Mouse (Mus musculus) mesoderm, embryonic 11.5 days (tissue): ENCODE data around the gene Hist1h3b.
A peak's percentile ranks its signal among the peaks of the same experiment; 100 is the strongest.
"Not testable (repeated sequence)": the region's sequence is repeated elsewhere in the genome, so short reads cannot be mapped to it uniquely, and the experiment has no call there.

Source experiments
- DNase-seq: peaks from one replicate; pipeline ENCODE4 v3.0.0-alpha.2; 2012; ENCODE audit warnings: low read depth, low spot score

Gene Hist1h3b

DNA sequence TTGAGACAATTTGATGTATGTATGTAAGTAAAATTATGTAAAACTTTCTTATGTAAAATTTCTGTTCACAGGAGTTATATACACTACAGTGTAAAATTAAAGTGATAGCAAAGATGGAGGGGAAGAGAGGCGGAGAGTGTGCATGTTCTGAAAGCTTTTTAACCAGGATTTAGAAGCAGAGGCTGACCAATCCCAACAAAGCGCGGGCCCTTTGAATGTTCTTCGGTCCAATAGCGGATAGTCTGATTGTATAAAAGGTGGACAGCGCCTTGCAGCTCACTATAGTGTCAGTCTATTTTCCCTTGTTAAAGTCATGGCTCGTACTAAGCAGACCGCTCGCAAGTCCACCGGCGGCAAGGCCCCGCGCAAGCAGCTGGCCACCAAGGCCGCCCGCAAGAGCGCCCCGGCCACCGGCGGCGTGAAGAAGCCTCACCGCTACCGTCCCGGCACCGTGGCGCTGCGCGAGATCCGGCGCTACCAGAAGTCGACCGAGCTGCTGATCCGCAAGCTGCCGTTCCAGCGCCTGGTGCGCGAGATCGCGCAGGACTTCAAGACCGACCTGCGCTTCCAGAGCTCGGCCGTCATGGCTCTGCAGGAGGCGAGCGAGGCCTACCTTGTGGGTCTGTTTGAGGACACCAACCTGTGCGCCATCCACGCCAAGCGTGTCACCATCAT lies at the start of gene Hist1h3b:
TSS of gene Hist1h3b (plus strand) at position 201 of the 675 bp plus-strand sequence.
- peak; percentile 94 for DNase-seq

DNA sequence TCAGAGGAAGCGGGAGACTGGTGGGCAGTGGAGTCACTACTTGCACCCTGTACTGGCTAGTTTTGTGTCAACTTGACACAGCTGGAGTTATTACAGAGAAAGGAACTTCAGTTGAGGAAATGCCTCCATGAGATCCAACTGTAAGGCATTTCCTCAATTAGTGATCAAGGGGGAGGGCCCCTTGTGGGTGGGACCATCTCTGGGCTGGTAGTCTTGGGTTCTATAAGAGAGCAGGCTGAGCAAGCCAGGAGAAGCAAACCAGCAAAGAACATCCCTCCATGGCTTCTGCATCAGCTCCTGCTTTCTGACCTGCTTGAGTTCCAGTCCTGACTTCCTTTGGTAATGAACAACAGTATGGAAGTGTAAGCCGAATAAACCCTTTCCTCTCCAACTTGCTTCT lies 49.3 kb upstream of the Hist1h3b start:
- not testable (repeated sequence) for DNase-seq

DNA sequence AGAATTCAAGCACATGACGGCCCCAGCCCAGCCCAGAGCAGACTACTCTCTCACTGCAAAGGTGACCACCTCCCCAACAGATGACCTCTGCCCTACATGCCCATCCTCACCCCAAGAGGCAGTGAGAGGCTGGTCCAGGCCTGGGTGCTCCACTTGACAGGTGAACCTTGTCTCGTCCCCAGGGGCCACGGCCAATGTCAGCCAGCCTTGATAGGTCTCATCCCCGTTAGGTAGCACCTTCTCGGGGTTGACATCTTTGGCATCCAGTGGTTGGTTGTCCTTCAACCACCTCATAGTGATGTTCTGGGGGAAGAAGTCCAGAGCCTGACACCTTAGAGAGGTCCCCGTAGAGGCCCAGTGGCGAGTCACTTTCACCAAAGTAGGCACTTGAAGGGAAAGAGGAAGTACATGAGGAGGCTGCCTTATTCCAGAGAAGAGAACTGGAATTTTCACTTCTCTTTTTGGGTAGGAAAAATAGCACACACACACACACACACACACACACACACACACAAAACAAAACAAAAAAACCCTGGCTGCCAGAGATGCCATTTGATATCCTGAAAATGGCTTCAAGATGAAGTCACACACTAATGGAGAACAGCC lies 46.2 kb upstream of the Hist1h3b start:
- no peak for DNase-seq

DNA sequence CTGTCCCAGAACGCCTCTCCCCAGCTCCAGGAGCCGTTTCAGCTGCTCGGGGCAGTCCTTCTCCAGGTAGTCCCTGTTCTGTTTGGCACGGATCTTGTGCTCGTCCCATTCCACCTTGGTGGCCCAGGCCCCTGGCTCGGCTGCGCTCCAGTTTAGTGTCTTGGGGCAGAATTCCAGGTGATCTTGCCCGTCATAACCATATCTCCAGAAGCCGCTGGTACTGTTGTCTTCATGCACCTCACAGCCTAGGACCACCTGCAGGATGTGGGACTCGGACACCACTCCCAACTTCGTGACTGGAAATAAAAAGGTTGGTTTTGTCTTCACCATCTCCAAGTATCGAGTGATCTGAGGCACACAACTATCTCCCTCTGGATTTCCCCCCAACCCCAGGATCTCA lies 45.3 kb upstream of the Hist1h3b start:
- no peak for DNase-seq

DNA sequence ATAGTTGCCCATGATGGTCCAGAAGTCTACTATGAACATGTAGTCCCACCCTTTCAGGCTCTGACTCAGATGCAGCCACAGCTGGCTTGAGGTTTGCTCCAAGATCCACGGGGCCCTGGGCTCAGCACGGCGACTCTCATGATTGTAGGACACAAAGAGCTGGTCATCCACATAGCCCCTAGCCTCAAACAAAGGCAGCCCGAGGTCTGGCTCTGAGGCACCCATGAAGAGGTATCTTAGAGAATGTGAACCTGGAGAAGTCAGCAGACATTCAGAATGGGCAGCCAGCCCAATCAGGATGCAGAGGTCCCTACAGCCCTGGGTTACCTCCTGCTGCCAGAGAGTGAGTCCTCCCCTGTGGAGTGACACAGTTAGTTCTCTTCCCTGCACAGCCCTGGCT lies 44.0 kb upstream of the Hist1h3b start:
- DNase-seq = no peak

DNA sequence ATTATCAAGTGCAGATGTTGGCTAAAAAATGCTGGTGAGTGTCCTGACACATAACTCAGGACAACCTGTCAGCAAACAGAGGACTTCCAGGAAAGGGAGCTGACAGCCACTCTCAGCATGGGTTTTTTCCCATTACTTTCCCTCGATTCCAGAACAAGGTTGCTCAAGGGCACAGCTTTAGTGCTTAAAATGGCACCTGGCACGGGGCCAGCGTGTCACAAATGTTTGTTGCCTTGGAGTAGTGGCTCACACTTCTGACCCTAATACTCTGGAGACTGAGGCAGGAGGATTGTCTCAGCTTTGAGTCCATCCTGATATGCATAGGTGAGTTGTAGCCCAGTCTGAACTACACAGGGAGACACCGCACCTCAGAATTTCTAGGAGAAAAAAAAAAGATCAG lies 43.4 kb upstream of the Hist1h3b start:
- no peak for DNase-seq

DNA sequence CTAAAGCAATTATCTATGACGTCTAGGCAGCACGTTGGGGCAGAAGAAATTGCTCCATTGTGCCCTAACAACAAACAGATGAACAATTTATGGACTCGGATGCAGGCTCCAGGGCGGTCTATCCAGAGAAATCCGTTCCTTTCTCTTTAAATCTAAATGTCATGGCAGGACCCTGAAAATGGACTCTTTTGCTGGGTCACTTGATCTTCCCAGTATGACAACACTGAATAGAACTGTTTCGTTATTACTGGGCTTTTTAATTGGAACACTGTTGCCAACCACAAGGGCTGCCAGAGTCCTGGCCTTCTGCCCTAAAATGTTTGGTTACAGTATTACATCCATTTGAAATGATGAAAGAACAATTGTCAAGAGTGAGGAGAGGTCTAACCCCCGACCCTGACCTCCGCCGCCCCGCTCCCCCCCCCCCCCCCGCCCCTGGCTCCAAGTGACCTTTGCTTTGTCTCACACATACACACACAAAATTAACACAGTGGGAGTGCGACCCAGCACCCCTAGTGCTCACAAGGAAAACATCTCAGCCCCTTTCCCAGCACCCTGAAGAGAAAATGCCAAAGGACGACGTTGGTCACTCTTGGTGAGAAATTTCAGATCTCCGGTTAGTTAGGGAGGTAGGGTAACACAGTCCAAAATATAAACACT lies 42.2 kb upstream of the Hist1h3b start:
- peak; percentile 13 for DNase-seq

DNA sequence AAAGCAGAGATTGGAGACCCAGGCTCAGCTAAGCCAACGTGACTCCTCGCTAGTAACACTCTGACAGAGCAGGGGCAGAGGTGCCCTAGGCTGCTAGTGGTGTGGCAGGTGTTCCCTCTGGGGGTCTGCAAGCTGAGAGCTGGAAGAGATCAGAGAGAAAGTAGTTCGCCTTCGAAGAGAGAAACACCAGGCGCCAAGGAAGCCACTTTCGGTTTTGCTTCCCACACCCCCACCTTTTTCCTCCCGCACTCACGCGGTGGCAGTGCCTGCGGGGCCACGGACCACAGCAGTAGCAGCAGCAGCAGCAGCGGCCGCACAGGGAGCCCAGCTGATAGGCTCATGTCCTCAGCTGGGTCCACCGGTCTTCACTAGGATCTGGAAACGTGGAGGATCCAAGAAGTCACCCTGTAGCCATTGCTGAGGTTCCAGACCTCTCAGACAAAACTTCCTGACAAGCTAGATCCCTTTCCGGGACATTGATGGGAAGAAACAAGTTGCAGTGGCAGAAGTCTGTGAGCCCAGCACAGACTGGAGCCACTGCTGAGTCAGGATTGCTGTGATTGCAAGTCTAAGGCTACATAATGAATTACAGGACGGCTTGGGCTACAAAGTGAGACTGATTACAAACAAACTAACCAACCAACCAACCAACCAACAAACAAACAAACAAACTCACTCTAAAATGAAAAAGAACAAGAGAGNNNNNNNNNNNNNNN lies 41.5 kb upstream of the Hist1h3b start, which contains the start of gene Hfe:
TSS of gene Hfe (minus strand) at position 481 of the 716 bp plus-strand sequence.
- peak; percentile 47 for DNase-seq

DNA sequence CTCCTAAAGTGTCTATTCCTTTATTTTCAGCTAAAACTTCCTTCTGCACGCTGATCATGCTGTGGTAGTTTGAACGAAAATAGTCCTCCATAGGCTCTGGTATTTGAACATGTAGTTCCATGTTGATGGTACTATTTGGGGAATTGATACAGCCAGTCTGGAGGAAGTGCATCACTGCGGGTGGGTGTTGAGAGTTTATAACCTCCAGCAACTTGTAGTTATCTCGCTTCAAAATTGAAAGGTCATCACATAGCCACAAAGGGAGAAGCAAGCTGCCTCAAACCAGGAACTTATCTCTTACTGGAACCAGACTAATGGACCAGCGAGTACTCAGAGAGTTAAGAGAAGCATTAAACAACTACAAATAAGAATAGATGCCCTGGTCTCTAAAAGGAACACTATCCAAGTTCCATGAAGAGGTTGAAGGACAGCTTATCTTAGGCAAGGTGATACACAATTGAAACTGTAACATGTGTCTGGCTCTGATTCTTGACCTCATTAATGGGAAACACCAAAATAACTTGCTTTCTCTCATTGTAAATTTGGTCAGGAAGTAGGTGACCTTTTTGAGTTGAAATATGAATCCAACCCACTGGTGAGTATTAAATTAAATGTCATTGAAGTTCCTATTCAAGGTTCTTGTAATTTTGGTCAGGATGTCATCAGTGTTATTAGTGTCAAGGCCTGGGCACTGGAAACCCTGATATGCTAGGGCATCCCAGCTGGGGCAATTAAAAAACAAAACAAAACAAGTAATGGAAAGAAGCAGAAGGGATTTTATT lies 35.6 kb upstream of the Hist1h3b start:
- no peak for DNase-seq

DNA sequence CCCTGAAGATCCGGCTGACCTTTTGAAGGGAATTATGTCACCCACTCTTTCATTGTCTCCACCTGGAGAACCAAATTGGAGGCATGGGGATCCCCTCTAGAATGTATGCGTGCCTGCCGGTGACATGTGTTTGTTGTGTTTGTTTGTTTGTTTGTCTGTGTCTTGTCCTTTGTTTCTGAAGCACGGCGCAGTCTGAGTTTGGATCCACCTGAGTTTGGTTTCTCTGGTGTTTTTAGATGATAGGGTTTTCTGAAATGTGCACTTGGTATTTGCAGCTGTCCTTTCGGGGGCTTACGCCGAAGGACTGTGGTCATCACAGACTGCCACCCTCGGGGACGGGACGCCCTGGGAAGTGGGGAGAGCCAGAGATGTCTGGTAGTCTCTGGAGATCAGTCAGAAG lies 34.9 kb upstream of the Hist1h3b start:
- no peak for DNase-seq

DNA sequence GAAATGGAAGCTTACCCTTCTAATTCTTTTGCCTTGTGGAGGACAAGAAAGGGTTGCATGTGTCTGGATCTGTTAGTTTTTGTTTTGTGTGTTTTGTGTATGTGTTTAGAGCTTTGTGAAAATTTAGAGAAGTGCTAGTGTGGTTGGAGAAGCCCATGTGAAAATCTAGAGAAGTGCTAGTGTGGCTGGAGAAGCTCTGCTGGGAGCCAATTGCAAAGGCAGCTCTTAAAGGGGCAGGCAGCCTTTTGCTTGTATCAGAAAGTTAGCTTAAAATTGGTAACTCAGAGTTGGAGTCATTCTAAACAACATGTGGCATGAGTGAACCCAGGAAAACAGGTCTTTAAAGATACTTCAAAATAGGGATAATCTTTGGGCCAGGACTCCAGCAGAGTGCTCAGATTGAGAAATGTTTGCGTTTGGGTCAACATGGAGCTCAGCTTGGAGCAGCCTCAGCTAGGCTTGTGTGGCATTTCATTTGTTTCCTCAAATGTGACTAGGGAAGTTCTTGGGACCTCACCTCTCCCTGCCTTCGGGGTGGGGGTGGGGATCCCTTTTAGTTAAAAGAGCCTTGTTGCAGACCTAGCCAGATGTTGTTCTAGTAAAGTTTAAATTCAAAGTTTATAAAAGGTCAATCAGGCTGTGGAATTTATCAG lies 34.3 kb upstream of the Hist1h3b start:
- not testable (repeated sequence) for DNase-seq

DNA sequence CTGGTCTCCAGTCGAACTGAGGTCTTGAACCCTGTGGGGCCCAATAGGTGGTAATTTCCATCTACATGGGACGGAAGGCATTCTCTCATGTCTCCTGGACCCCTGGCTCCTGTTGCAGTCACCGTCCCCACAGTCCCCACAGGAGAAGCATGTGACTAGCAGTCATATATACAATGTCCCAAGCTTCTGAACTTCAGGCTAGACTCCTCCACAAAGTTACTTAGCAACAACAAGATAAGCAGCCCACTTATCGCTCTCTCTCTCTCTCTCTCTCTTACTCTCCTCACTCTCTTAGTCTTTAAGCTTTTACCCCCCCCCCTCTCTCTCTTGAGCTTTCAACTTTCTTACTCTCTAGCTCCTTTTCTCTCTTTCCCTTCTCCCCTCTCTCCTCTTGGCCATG lies 27.8 kb upstream of the Hist1h3b start:
- no peak for DNase-seq

DNA sequence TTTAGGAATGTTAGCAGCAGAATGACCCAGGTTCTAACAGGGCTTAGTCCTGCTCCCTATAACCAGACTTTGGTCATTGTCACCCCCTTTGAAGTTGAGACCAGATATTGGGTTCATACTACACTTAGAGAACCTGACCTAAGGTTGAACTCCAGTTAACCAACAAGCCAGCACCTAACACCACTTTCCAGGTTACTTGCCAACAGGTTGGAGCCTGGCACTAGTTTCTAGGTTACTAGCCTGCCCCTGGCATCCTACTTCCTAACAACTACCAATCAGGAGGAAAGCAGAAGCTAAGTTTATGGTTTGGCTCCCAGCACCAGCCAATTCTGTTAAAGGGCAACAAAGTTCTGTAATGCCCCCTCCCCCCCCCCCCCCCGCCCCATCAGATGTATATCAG lies 26.9 kb upstream of the Hist1h3b start:
- no peak for DNase-seq

DNA sequence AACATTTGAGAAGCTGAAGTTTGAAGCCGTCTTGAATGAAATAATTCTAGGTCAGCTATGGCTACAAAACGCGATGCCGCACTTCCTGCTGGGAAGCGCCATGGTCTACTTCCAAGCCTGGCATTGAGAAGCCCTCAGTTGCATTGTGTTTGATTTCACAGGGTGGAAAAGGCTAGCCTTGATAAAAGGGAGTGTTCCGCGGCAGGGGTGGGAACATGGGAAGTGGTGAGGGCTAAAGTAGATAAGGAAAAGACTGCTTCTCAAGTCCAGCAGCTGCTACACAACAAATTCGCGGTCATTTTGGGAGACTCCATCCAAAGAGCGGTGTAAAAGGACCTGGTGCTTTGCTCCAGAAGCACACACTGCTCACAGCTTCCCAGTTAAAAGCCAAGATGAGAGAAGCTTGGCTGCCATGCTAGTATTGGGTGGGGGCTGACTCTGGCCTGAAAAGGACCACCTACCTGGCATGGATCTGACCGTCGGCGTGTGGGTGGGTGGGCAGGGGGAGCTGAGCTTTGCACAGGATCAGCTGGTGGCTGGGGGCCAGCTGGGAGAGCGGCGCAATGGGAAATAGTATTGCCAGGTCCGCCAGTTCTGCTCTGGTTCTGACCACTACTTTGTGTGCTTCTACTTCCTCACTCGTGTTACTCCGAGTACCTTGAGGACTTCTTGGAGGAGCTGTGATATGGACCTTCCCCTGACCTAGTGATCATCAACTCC lies 23.4 kb upstream of the Hist1h3b start:
- DNase-seq = no peak

DNA sequence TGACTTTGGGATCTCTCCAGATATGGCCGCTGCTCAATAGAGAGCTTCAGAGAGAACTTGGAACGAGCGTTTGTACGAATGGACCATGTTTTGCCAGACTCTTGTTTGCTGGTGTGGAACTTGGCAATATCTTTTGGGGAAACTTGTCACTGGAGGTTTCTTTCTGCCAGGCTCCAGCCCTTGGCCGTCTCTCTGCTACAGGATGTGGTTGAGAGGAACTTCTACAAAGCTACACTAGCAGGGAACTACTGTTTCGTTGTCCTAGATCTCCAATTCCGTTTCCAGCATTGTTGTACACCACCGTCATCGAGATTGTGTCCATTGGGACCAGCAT lies 22.9 kb upstream of the Hist1h3b start:
- no peak for DNase-seq

DNA sequence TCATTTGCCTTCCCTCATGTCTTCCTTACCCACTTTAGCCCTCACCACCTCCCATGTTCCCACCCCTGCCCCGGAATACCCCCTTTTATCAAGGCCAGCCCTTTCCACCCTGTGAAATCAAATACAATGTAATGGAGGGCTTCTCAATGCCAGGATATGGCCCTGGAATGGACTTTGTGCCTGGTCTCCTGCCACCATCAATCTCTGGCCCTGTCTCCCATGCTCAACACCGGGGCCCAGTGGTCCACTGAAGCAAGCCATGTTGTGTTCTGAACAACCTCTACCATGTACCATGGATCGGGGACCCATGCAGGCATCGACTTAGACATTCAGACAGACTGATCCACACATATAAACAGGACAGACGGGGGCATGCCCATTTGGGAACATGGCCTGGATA lies 22.4 kb upstream of the Hist1h3b start:
- no peak for DNase-seq

DNA sequence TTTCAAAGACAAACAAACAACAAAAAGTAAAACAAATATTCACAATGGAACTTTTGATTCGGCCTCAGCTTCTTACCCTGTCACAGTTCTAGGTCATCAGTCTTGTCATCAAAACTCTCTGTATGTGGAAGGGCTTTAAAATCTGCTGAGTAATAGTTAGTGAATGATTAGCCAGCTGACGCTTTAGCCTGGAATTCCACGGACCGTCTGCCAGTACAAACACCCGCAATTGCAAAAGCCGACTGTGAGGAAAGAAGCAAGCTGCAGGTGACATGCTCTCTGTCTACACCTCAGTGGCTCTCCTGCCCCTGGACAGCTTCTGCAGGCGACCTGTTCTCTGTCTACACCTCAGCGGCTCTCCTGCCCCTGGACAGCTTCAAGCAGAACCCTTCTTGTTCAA lies 21.6 kb upstream of the Hist1h3b start:
- DNase-seq = no peak

DNA sequence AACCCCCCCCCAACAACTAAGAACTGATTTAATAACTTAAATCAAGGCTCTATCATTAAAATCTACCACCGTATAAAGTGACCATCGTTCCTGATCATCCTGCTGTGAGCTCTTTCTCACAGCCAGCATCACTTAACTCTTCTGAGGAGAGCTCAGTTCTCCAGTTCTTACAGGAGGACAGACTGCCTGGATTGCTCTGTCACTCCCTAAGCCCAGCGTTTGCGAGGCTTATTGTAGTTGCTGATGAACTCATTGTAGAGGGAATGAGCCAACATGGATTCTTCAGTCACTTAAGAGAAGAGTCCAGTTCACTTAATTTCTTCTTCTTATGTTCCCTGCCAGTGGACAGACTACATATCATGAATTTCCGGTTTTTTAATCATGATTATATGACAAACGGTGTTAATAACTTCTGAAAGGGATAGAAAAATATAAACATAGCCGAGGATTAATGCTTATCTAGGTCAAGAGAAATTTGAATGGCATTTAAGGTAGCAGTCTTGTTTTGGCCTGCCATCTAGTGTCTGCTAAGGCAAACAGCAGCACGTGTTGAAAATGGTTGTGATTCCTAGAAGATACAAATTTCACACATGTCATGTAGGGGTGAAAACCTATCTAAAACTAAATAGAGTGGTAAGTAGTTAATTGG lies 19.8 kb upstream of the Hist1h3b start:
- no peak for DNase-seq

DNA sequence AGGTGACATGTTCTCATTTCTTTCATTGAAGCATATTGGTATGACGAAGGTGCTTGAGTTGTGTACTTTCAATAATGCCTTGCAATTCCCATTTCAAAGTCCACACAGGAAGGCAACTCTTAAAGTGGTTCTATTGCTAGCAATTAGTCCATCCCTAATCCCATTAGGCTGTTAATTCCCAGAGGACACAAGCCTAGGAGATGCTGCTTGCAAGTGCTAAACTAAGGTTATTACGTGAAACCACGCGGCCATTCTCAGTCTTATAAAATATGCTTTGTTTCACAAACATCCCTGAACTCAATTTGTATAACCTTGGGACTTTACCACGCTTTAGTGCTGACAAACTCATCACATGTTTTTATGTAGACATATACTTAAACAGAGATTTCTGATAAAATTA lies 15.0 kb upstream of the Hist1h3b start:
- DNase-seq = no peak

DNA sequence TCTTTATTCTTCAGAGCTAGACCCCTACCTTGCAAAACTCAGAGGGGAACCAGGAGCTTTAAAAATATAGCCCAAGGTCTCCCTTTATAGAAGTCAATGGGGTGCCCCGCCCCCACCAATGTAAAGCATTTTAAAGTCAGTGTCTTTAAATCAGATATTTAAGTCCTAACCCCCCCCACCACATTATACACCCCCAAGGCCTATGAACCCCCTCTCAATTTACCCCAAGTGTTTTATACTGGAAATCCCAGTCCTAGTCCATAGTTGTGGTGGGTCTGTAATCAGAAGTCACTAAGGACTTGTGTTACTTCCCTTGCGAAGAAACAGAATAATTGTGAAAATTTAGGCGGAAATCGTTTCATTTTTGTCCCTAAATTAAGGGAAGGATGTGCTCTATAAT lies 14.0 kb upstream of the Hist1h3b start:
- DNase-seq = no peak
